Mouse (Mus musculus): ENCODE measurements at regions not wholly inside any gene's neighbourhood (a gene's known extent, or its start where the extent isn't known, plus 50 kb on each side); places are given as distances from the start of the nearest gene placed in this dataset.

DNA sequence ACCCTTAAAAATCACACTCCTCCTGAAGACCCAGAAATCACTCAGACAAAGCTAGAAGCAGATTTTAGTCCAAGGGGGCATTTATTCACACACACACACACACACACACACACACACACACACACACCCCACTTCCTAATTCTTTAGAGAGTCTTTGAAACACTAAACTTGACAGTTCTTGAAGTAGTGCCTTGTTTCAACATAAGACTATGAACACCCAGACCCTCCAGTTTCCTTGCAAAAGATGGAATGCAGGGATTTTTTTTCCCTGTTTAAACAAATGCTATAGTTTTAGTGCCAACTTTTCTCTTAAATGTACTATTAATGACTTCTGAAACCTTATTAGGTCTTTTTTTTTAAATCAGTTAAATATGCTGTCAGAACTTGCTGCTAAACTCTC is 279.2 kb upstream of the Fat1 start:
- Histone ChIP-seq H3K27me3 (replicated peaks; ENCODE audit: control insufficient read depth, insufficient read depth, low read length) (no peaks in the 10 kb centered on the region), H3K27ac (ENCODE audit: insufficient read depth, low read depth, low read length) (no peak overlapping the region), H3K4me1 (ENCODE audit: control insufficient read depth, insufficient read depth, low read length) (no peaks in the 10 kb centered on the region), H3K4me3 (ENCODE audit: insufficient read depth, low read depth, low read length) (no peak overlapping the region), H3K36me3 (ENCODE audit: control insufficient read depth, insufficient read depth, low read length) (no peaks in the 10 kb centered on the region)
- DNase-seq = no peak
- no peak for TF ChIP-seq CTCF (conservative IDR thresholded peaks at IDR 0.05; ENCODE audit: insufficient read depth, insufficient read length, low read depth, low read length)
- no peak for TF ChIP-seq POLR2A (IDR thresholded peaks at IDR 0.05; ENCODE audit: low read depth, low read length)

DNA sequence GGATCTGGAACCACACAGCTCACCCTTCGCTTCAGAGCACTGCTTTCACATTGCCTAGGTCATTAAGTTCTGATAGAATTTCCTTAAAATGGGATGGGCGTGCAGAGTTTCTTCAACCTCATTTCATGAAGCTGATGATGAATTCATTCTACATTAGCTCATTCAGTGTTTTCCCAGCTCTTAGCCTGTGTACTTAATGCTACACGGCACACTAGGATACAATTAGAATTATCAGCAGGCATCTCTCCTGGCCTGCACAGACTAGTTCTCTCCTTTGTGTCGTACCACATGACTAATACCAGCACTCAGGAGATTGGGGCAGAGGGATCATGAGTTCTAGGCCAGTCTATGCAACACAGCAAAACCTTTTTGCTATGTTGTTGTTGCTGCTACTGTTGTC is 278.8 kb upstream of the Fat1 start:
- TF ChIP-seq CTCF (conservative IDR thresholded peaks at IDR 0.05; ENCODE audit: insufficient read depth, insufficient read length, low read depth, low read length) (no peak), POLR2A (IDR thresholded peaks at IDR 0.05; ENCODE audit: low read depth, low read length) (no peak)
- 67% methylated on average over 4 of the region's 4 CpGs for WGBS
- Histone ChIP-seq H3K27ac (ENCODE audit: insufficient read depth, low read depth, low read length) (no peak overlapping the region), H3K4me1 (ENCODE audit: control insufficient read depth, insufficient read depth, low read length) (no peaks in the 10 kb centered on the region), H3K36me3 (ENCODE audit: control insufficient read depth, insufficient read depth, low read length) (no peaks in the 10 kb centered on the region), H3K27me3 (replicated peaks; ENCODE audit: control insufficient read depth, insufficient read depth, low read length) (no peaks in the 10 kb centered on the region), H3K4me3 (ENCODE audit: insufficient read depth, low read depth, low read length) (no peak overlapping the region)
- no peak for DNase-seq

DNA sequence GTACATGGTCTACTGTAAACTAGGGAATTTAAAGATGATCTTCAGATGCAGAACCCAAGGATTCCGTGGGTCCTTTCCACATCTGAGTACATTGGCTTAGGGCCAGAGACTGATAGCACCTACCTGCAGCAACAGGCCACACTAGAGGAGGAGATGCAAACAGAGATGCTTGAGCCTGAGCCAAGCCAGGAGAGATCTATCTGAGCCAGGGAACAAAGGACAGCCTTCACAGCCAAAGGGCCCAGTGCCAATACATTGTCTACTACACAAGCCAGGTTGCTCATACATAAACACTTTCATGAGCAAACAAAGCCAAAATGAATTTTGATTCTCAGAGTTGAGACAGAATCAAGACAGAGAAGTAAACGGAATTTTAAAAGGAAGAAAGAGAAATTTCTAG is 273.6 kb upstream of the Fat1 start:
- Histone ChIP-seq H3K4me1 (ENCODE audit: control insufficient read depth, insufficient read depth, low read length) (no peaks in the 10 kb centered on the region), H3K36me3 (ENCODE audit: control insufficient read depth, insufficient read depth, low read length) (no peaks in the 10 kb centered on the region), H3K27ac (ENCODE audit: insufficient read depth, low read depth, low read length) (no peak overlapping the region), H3K4me3 (ENCODE audit: insufficient read depth, low read depth, low read length) (no peak overlapping the region), H3K27me3 (replicated peaks; ENCODE audit: control insufficient read depth, insufficient read depth, low read length) (no peaks in the 10 kb centered on the region)
- no peak for TF ChIP-seq POLR2A (IDR thresholded peaks at IDR 0.05; ENCODE audit: low read depth, low read length)
- TF ChIP-seq CTCF (conservative IDR thresholded peaks at IDR 0.05; ENCODE audit: insufficient read depth, insufficient read length, low read depth, low read length) = no peak
- 84% methylated on average over 2 of the region's 2 CpGs for WGBS
- DNase-seq = peak; percentile 8

DNA sequence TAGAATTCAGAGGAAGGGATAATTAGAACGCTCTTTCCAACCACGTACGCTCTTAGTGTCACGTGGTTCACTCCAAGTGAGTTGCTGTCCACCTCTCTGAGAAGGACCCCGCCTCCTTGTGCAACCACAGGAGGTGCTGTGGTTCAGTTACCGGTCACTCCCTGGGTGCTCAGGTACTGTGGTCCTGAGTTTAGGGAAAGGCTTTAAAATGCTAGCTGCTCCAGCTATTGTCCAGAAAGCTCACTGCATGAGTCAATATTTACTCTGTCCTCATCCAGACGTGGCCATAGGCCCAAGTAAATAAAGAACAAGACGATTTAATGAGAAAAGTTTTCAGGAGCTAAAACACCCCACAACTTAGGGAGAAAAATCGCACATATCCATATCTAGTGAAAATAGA is 248.1 kb upstream of the Fat1 start:
- WGBS = 86% methylated on average over 9 of the region's 9 CpGs
- no peaks in the 10 kb centered on the region for H3K4me1 ChIP-seq (ENCODE audit: control insufficient read depth, insufficient read depth, low read length)
- DNase-seq = no peak
- no peaks in the 10 kb centered on the region for H3K36me3 ChIP-seq (ENCODE audit: control insufficient read depth, insufficient read depth, low read length)
- TF ChIP-seq CTCF (conservative IDR thresholded peaks at IDR 0.05; ENCODE audit: insufficient read depth, insufficient read length, low read depth, low read length) = no peak
- TF ChIP-seq POLR2A (IDR thresholded peaks at IDR 0.05; ENCODE audit: low read depth, low read length) = no peak
- no peak overlapping the region for H3K27ac ChIP-seq (ENCODE audit: insufficient read depth, low read depth, low read length)
- H3K27me3 ChIP-seq (replicated peaks; ENCODE audit: control insufficient read depth, insufficient read depth, low read length) = no peaks in the 10 kb centered on the region
- H3K4me3 ChIP-seq (ENCODE audit: insufficient read depth, low read depth, low read length) = no peak overlapping the region

DNA sequence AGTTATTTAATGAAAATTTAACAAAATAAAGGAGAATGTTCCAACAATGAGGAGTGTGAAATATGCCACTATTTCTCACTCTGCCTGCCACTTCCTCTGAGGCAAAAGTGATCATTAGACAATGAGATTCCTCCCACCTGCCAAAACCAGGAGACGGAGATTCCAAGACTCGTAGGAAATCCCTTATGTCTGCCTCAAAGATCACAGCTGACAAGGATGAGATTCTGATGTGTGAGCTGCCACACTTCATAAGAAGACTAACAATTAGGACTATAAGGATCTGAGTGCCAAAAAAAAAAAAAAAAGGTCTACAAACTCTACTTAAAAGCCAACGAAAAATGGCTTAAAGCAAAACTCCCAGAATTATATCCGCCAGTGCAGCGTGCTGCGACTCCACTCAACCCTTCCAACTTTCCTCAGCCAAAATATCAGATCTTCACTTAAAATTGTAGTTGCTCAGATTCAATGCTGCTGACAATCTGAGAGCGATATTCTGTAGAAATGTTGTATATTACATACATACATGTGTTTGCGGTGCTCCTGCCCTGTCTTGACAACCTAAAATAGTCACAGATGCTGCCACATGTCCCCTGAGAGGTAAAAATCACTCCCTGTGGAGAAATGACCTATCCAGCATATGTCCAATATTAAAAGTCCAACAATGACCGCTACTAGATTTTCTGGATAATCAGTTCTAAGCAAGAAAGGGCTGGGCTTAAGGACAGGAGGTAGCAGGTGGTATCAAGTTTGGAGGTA is 245.2 kb upstream of the Fat1 start:
- 87% methylated on average over 9 of the region's 9 CpGs for WGBS
- H3K27ac ChIP-seq (ENCODE audit: insufficient read depth, low read depth, low read length) = no peak overlapping the region
- no peak overlapping the region for H3K4me3 ChIP-seq (ENCODE audit: insufficient read depth, low read depth, low read length)
- no peak for TF ChIP-seq POLR2A (IDR thresholded peaks at IDR 0.05; ENCODE audit: low read depth, low read length)
- TF ChIP-seq CTCF (conservative IDR thresholded peaks at IDR 0.05; ENCODE audit: insufficient read depth, insufficient read length, low read depth, low read length) = no peak
- no peaks in the 10 kb centered on the region for H3K27me3 ChIP-seq (replicated peaks; ENCODE audit: control insufficient read depth, insufficient read depth, low read length)
- no peaks in the 10 kb centered on the region for H3K4me1 ChIP-seq (ENCODE audit: control insufficient read depth, insufficient read depth, low read length)
- no peaks in the 10 kb centered on the region for H3K36me3 ChIP-seq (ENCODE audit: control insufficient read depth, insufficient read depth, low read length)
- no peak for DNase-seq

DNA sequence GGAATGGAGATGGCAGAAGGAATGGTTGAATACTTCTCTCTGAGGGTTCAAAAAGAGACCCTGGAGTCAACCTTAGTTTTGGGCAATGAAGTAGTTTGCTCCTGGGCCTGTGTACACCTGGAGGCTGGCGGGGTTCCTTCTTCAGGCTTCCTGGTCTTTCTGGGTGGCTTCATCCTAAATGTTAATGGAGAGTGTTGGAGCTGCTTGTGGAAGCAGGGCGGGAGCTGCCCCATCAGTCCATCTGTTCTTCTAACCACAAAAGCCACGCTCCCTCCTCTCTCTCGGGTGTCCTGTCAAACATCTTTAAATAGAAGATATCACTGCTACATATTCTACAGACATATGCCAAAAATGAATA is 244.7 kb upstream of the Fat1 start:
- WGBS = 86% methylated on average over 4 of the region's 4 CpGs
- Histone ChIP-seq H3K27me3 (replicated peaks; ENCODE audit: control insufficient read depth, insufficient read depth, low read length) (no peaks in the 10 kb centered on the region), H3K4me1 (ENCODE audit: control insufficient read depth, insufficient read depth, low read length) (no peaks in the 10 kb centered on the region), H3K27ac (ENCODE audit: insufficient read depth, low read depth, low read length) (no peak overlapping the region), H3K4me3 (ENCODE audit: insufficient read depth, low read depth, low read length) (no peak overlapping the region), H3K36me3 (ENCODE audit: control insufficient read depth, insufficient read depth, low read length) (no peaks in the 10 kb centered on the region)
- TF ChIP-seq POLR2A (IDR thresholded peaks at IDR 0.05; ENCODE audit: low read depth, low read length) = no peak
- TF ChIP-seq CTCF (conservative IDR thresholded peaks at IDR 0.05; ENCODE audit: insufficient read depth, insufficient read length, low read depth, low read length) = no peak
- DNase-seq = no peak

DNA sequence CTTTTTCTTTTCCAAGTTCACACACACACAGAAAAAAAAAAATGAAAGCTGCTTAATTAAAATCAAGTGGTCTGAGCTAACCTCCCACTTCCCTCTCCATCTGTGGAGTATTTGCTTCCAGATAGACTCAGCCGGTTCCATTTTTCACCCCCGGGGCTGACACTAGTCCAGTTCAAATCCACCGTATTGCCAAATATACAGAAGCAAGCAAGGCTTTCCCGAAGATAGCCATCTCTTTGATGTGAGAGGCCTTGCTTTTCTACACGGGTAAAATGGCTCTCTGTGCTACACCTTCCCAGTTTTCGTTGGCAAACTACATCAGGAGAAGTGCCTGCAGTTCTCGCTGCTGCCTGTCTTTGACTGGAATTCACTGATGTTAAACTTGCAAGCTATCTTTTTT is 244.1 kb upstream of the Fat1 start:
- H3K36me3 ChIP-seq (ENCODE audit: control insufficient read depth, insufficient read depth, low read length) = no peaks in the 10 kb centered on the region
- H3K4me1 ChIP-seq (ENCODE audit: control insufficient read depth, insufficient read depth, low read length) = no peaks in the 10 kb centered on the region
- 64% methylated on average over 7 of the region's 7 CpGs for WGBS
- H3K27me3 ChIP-seq (replicated peaks; ENCODE audit: control insufficient read depth, insufficient read depth, low read length) = no peaks in the 10 kb centered on the region
- TF ChIP-seq POLR2A (IDR thresholded peaks at IDR 0.05; ENCODE audit: low read depth, low read length) (no peak), CTCF (conservative IDR thresholded peaks at IDR 0.05; ENCODE audit: insufficient read depth, insufficient read length, low read depth, low read length) (no peak)
- no peak for DNase-seq
- no peak overlapping the region for H3K4me3 ChIP-seq (ENCODE audit: insufficient read depth, low read depth, low read length)
- H3K27ac ChIP-seq (ENCODE audit: insufficient read depth, low read depth, low read length) = no peak overlapping the region

Measured in kidney, adult 2 months (tissue).